10 mouse cellular contexts compared by ENCODE assay signal in the genomic region with DNA sequence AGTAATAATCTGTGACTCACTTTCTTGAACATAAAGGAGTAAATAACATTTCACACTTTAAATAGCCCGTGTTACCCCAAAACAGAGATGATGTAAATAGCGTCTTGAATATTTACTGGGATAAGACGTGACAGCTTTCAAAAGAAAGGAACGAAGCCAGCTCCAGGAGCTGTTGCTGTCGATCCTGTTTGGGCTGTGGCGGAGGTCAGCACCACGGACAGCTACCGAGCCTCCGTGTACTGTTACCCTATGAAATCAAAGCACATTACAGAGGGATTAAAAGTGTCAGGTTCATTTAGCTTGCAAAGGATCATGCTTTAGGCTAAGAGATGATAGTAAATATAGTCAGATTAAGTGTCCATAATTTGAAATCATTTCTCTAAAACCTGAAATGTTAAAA.
DNase-seq lines count a peak whose midpoint lies in the region; ATAC-seq lines count a peak whose summit lies in the region.
"Had no signal": no experiment of that assay in that cellular context is flagged by ENCODE, and none has a peak within 500 bp of the region (broad histone marks: within the 10 kb centered on the region; RNA-seq: fewer than 3 reads in every experiment).

No protein-coding gene starts in this region.

- no peaks in the 10 kb centered on the region for H3K27me3 ChIP-seq in heart, embryonic 11.5 days (ENCODE audit: control insufficient read depth, insufficient read depth, low read length)

- no peaks in the 10 kb centered on the region for H3K9me3 ChIP-seq in heart, embryonic 11.5 days (replicated peaks; ENCODE audit: control insufficient read depth, low read length)

- H3K9ac ChIP-seq in heart, embryonic 11.5 days (ENCODE audit: low read depth, low read length), result no peak overlapping the region

- no peak for ATAC-seq in heart, embryonic 11.5 days (replicated peaks; ENCODE audit: insufficient number of reproducible peaks, low FRiP score, low TSS enrichment)
- ATAC-seq: intestine, postnatal 0 days had no signal

- peak; percentile 42 to 73 for DNase-seq in heart, postnatal 14 days
- DNase-seq in thymus, postnatal 4 days, result peak; percentile 49
- DNase-seq in thymus, postnatal 36 days, result no peak
- peak; percentile 44 for DNase-seq in hindlimb bud, embryonic 11.5 days (ENCODE audit: extremely low spot score, low read depth, low spot score)
- no peak for DNase-seq in left cerebral cortex, postnatal 25 days (ENCODE audit: low spot score in 2 of 2)
- no peak for DNase-seq in left cerebral cortex, adult 9 months (ENCODE audit: low spot score in 2 of 2)
- no peak for DNase-seq in layer of hippocampus, postnatal 36 days

- no peaks in the 10 kb centered on the region for H3K4me1 ChIP-seq in heart, embryonic 11.5 days (ENCODE audit: control insufficient read depth, insufficient read depth, low read length)

- no peak overlapping the region for H3K27ac ChIP-seq in heart, embryonic 11.5 days (ENCODE audit: low read depth, low read length)

- no peaks in the 10 kb centered on the region for H3K36me3 ChIP-seq in heart, embryonic 11.5 days (ENCODE audit: control insufficient read depth, insufficient read depth, low read length)
- H3K36me3 ChIP-seq: G1E had no signal

- H3K4me2 ChIP-seq in heart, embryonic 11.5 days, result no peak overlapping the region

- no peak overlapping the region for H3K4me3 ChIP-seq in heart, embryonic 11.5 days (ENCODE audit: low read depth, low read length)

- 11% methylated on average over 9 of the region's 9 CpGs for WGBS in heart, embryonic 11.5 days (ENCODE audit: insufficient replicate concordance)

- intact Hi-C loops in heart, postnatal 14 days (cut with DNase I), result no loop called here
- intact Hi-C loops in left cerebral cortex, postnatal 25 days (cut with DNase I), result no loop called here

Comparison
In these comparisons a context has a peak if more than half of its experiments do, and no peak if none do; other contexts are left out.
1. DNase-seq: peak in heart, postnatal 14 days (2 of 2), thymus, postnatal 4 days (single experiment) and hindlimb bud, embryonic 11.5 days (single experiment); none in thymus, postnatal 36 days (0 of 2), left cerebral cortex, postnatal 25 days (0 of 2), left cerebral cortex, adult 9 months (0 of 2) and layer of hippocampus, postnatal 36 days (0 of 2).